Mouse (Mus musculus): ENCODE data around the gene Cryga. TPM values are rescaled to one million over a fixed set of nuclear protein-coding genes. Genes with fewer than 3 reads are reported as not detected.

Gene Cryga
- not detected in 2 replicates for polyA plus RNA-seq (2015; fragmentation: Nextera tagmentation; extraction: Ambion mirVana)

DNA sequence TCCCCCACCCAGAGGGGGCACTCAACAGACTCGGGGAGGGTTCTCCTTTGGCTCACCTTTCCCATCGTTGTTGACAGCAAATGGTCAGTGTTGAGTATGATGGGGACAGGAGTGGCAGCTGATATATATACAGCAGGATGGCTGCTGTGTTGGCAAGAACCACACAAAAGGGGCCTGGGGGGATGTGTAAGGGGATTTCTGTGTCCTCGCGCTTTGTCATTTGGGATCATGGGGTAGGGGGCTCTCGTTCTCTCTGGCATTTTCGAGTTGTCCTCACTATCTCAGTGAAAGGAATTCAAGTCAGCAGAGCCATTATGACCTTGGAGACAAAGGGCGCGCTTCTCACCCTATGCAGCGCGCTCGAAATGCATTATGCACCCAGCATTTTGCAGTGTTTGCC is at the start of gene Cryga:
Gene Cryga, minus strand, starts transcription at position 101 of the 400 bp plus-strand sequence.
- WGBS, result 89% methylated on average over 11 of the region's 11 CpGs
- Histone ChIP-seq H3K36me3 (ENCODE audit: poor library complexity, severe bottlenecking) (no peaks in the 10 kb centered on the region), H3K27ac (no peak within 1 kb of the TSS), H3K4me2 (no peak within 1 kb of the TSS), H3K27me3 (no peaks in the 10 kb centered on the region), H3K9me3 (replicated peaks) (no peaks in the 10 kb centered on the region), H3K9ac (no peak within 1 kb of the TSS), H3K4me1 (no peaks in the 10 kb centered on the region), H3K4me3 (no peak within 1 kb of the TSS)
- ATAC-seq, result no peak

- ATAC-seq, result no peak
- no peak overlapping the region for H3K4me2 ChIP-seq
- no peaks in the 10 kb centered on the region for H3K4me1 ChIP-seq
- no peak overlapping the region for H3K4me3 ChIP-seq
- H3K9me3 ChIP-seq (replicated peaks), result no peaks in the 10 kb centered on the region
- H3K9ac ChIP-seq, result no peak overlapping the region
- H3K27me3 ChIP-seq, result no peaks in the 10 kb centered on the region
- no peak overlapping the region for H3K27ac ChIP-seq
- no peaks in the 10 kb centered on the region for H3K36me3 ChIP-seq (ENCODE audit: poor library complexity, severe bottlenecking)
- WGBS, result 86% methylated on average over 3 of the region's 3 CpGs
These were observed 44.8 kb upstream of the Cryga start for GRCm38 (mm10) chr1:65147971-65148370.

- no peaks in the 10 kb centered on the region for H3K4me1 ChIP-seq
- ATAC-seq, result no peak
- H3K27me3 ChIP-seq, result no peaks in the 10 kb centered on the region
- no peaks in the 10 kb centered on the region for H3K9me3 ChIP-seq (replicated peaks)
- no peak overlapping the region for H3K4me3 ChIP-seq
- no peak overlapping the region for H3K9ac ChIP-seq
- H3K36me3 ChIP-seq (ENCODE audit: poor library complexity, severe bottlenecking), result no peaks in the 10 kb centered on the region
- no peak overlapping the region for H3K4me2 ChIP-seq
- H3K27ac ChIP-seq, result no peak overlapping the region
- WGBS, result 91% methylated on average over 5 of the region's 5 CpGs
These were observed 44.2 kb upstream of the Cryga start for GRCm38 (mm10) chr1:65147326-65147725.

DNA sequence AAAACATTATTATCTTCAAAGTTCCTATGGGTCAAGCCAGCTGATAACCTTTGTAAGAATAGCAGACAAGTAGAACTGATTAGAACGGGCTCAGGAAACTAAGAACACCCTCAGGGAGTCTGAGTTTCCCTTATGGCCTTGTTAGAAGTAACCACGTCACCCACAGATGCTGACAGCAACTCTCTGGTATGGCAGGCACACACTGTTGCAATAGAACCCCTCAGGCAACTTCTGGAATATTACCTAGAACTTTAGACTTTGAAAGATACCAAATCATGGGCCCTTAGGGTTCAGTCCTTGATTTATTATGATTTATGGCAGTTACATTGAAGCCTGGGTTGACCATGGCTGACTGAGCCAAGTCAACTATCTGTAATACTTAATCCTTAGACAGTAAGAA is 43.4 kb upstream of the Cryga start:
- no peaks in the 10 kb centered on the region for H3K4me1 ChIP-seq
- no peaks in the 10 kb centered on the region for H3K27me3 ChIP-seq
- H3K9me3 ChIP-seq (replicated peaks), result no peaks in the 10 kb centered on the region
- no peak overlapping the region for H3K27ac ChIP-seq
- no peaks in the 10 kb centered on the region for H3K36me3 ChIP-seq (ENCODE audit: poor library complexity, severe bottlenecking)
- no peak overlapping the region for H3K4me2 ChIP-seq
- no peak for ATAC-seq
- WGBS, result 73% methylated on average over 2 of the region's 2 CpGs
- H3K4me3 ChIP-seq, result no peak overlapping the region
- no peak overlapping the region for H3K9ac ChIP-seq

- no peak overlapping the region for H3K9ac ChIP-seq
- H3K9me3 ChIP-seq (replicated peaks), result no peaks in the 10 kb centered on the region
- ATAC-seq, result no peak
- no peak overlapping the region for H3K27ac ChIP-seq
- H3K4me3 ChIP-seq, result no peak overlapping the region
- no peaks in the 10 kb centered on the region for H3K27me3 ChIP-seq
- no peak overlapping the region for H3K4me2 ChIP-seq
- 87% methylated on average over 2 of the region's 2 CpGs for WGBS
- no peaks in the 10 kb centered on the region for H3K4me1 ChIP-seq
- H3K36me3 ChIP-seq (ENCODE audit: poor library complexity, severe bottlenecking), result no peaks in the 10 kb centered on the region
These were observed 41.6 kb upstream of the Cryga start for GRCm38 (mm10) chr1:65144783-65145182.

DNA sequence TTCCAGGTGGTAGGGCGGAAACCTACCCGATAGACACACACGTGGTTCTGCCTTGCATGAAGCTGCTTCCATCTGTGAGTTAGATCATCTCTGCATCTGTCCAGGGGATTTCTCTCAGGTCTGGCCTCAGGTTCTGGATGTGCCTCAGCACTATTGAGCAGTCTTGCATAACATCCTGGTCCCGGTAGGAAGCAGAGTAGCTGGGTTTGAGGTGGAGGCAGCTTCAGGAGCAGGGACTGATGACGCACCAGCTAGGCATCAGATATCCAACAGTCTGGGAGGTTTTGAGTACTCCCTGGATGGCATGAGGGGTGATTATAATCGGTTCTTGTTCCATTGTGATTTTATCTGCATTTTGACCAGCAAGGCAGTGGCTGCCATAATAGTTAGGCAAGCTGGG is 34.4 kb upstream of the Cryga start:
- Histone ChIP-seq H3K4me2 (no peak overlapping the region), H3K4me3 (no peak overlapping the region), H3K27me3 (no peaks in the 10 kb centered on the region), H3K27ac (no peak overlapping the region), H3K36me3 (ENCODE audit: poor library complexity, severe bottlenecking) (no peaks in the 10 kb centered on the region), H3K4me1 (no peaks in the 10 kb centered on the region), H3K9ac (no peak overlapping the region), H3K9me3 (replicated peaks) (no peaks in the 10 kb centered on the region)
- ATAC-seq, result no peak
- WGBS, result 86% methylated on average over 6 of the region's 6 CpGs

- Histone ChIP-seq H3K36me3 (ENCODE audit: poor library complexity, severe bottlenecking) (no peaks in the 10 kb centered on the region), H3K9ac (no peak overlapping the region), H3K4me1 (no peaks in the 10 kb centered on the region), H3K27ac (no peak overlapping the region), H3K4me2 (no peak overlapping the region), H3K4me3 (no peak overlapping the region), H3K27me3 (no peaks in the 10 kb centered on the region), H3K9me3 (replicated peaks) (no peaks in the 10 kb centered on the region)
- ATAC-seq, result no peak
- WGBS, result 81% methylated on average over 1 of the region's 1 CpGs
These were observed 29.7 kb upstream of the Cryga start for GRCm38 (mm10) chr1:65132833-65133232.

DNA sequence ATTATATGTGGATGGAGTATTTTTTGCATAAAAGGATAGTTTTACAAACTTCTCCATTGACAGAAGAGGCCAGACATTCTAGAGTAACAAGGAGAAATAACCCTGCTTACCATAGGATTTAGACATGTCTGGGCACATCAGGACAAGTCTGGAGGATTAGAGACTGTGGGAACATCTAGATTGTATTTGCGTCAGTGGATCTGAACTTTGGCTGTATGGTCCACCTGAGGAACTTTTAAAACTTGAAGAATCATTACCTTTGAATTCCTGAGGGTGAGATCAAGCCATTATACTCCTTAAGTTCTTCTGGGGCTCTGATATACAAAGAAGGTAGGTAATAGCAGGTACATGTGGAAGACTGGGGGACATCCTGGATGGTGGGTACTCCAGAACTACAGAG is 28.5 kb upstream of the Cryga start:
- H3K27ac ChIP-seq, result no peak overlapping the region
- no peak for ATAC-seq
- no peak overlapping the region for H3K4me2 ChIP-seq
- H3K9me3 ChIP-seq (replicated peaks), result no peaks in the 10 kb centered on the region
- H3K9ac ChIP-seq, result no peak overlapping the region
- H3K36me3 ChIP-seq (ENCODE audit: poor library complexity, severe bottlenecking), result no peaks in the 10 kb centered on the region
- no peak overlapping the region for H3K4me3 ChIP-seq
- no peaks in the 10 kb centered on the region for H3K27me3 ChIP-seq
- 91% methylated on average over 1 of the region's 1 CpGs for WGBS
- H3K4me1 ChIP-seq, result no peaks in the 10 kb centered on the region

DNA sequence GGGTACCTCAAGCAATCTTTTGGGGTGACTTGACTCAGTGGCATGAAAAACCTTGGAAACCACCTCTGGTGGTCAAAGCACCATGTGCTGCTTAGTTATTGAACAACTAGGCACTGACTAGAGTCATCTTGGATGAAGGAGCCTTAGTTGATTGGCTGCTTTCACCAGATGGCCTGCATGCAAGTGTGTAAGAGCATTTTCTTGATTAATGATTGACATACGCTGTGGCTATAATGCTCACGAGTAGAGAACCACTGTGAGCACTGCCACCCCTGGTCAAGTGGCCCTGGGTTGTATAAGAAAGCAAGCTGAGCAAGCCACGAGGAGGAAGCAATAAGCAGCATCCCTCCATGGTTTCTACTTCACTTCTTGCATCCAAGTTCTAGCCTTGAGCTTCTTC is 27.1 kb upstream of the Cryga start:
- H3K9ac ChIP-seq, result no peak overlapping the region
- 76% methylated on average over 3 of the region's 3 CpGs for WGBS

DNA sequence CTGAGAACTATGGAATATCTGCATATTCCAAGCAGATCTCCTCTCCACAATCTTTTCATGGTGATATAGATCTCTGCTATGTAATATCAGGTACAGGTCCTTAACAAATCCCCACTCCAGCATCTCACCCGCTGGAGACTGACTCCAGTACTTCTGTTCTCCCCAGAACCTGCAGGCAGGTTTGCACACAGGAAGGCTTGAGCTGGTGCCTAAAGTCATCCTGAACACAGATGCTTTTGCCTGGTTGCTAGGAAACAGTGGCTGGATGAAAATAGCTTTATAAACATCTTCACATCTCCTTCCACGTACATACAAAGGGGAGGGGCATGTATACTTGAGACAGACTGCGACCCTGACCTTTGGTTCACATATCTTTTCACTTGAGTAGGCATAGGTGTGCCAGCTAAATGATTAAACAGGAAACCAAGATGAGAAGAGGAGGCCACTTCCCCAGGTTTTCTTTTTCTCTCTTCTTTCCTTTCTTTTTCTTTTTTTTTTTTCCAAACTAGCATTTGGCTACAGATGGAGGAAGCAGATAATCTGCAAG is 26.5 kb upstream of the Cryga start:
- WGBS, result 74% methylated on average over 3 of the region's 3 CpGs
- ATAC-seq, result no peak
- no peaks in the 10 kb centered on the region for H3K36me3 ChIP-seq (ENCODE audit: poor library complexity, severe bottlenecking)
- H3K9ac ChIP-seq, result no peak overlapping the region
- no peak overlapping the region for H3K4me3 ChIP-seq
- no peaks in the 10 kb centered on the region for H3K9me3 ChIP-seq (replicated peaks)
- no peak overlapping the region for H3K4me2 ChIP-seq
- H3K27ac ChIP-seq, result no peak overlapping the region
- H3K27me3 ChIP-seq, result no peaks in the 10 kb centered on the region
- no peaks in the 10 kb centered on the region for H3K4me1 ChIP-seq

More for the DNA sequence above, 27.1 kb upstream of the Cryga start:
- H3K27ac ChIP-seq, result no peak overlapping the region
- no peak overlapping the region for H3K4me2 ChIP-seq
- no peak overlapping the region for H3K4me3 ChIP-seq
- H3K4me1 ChIP-seq, result no peaks in the 10 kb centered on the region
- H3K27me3 ChIP-seq, result no peaks in the 10 kb centered on the region
- no peaks in the 10 kb centered on the region for H3K9me3 ChIP-seq (replicated peaks)
- H3K36me3 ChIP-seq (ENCODE audit: poor library complexity, severe bottlenecking), result no peaks in the 10 kb centered on the region
- ATAC-seq, result no peak

- WGBS, result 19% methylated on average over 9 of the region's 9 CpGs
These were observed 19.6 kb upstream of the Cryga start, which contains the start of gene D630023F18Rik for GRCm38 (mm10) chr1:65122574-65123372. Gene D630023F18Rik (minus strand): TSS chr1:65123214.

GRCm38 (mm10) chr1:65119438-65119837 is 16.3 kb upstream of the Cryga start, which contains the start of gene Gm28845:
Gene Gm28845 (minus strand): TSS chr1:65119558.
- no peak within 1 kb of the TSS for H3K27ac ChIP-seq
- no peaks in the 10 kb centered on the region for H3K9me3 ChIP-seq (replicated peaks)
- no peak within 1 kb of the TSS for H3K4me3 ChIP-seq
- no peaks in the 10 kb centered on the region for H3K27me3 ChIP-seq
- H3K36me3 ChIP-seq (ENCODE audit: poor library complexity, severe bottlenecking), result no peaks in the 10 kb centered on the region
- WGBS, result 94% methylated on average over 1 of the region's 1 CpGs
- no peak within 1 kb of the TSS for H3K4me2 ChIP-seq
- ATAC-seq, result no peak
- H3K9ac ChIP-seq, result no peak within 1 kb of the TSS
- H3K4me1 ChIP-seq, result no peaks in the 10 kb centered on the region

More at GRCm38 (mm10) chr1:65122574-65123372, 19.6 kb upstream of the Cryga start, which contains the start of gene D630023F18Rik:
- Histone ChIP-seq H3K4me2 (peak within 1 kb of the TSS; percentile 51), H3K4me1 (no peaks in the 10 kb centered on the region), H3K27me3 (no peaks in the 10 kb centered on the region), H3K36me3 (ENCODE audit: poor library complexity, severe bottlenecking) (no peaks in the 10 kb centered on the region), H3K9ac (peak within 1 kb of the TSS; percentile 52; the same call in 1 of the 2 replicates), H3K27ac (no peak within 1 kb of the TSS), H3K4me3 (peak within 1 kb of the TSS; percentile 26), H3K9me3 (replicated peaks) (no peaks in the 10 kb centered on the region)
- ATAC-seq, result no peak
